Mouse (Mus musculus) thymus, adult 2 months (tissue): ENCODE results near the gene Sptssa.
A peak's percentile ranks its signal among the peaks of the same experiment; 100 is the strongest.

Experiments
- CTCF ChIP-seq: fragments of 200-500 bp; IDR thresholded peaks from 2 replicates; pipeline ENCODE4 v1.5.1; 2012; ENCODE audit warnings: mild to moderate bottlenecking, control low read depth, low read length, moderate library complexity, borderline replicate concordance; ENCODE audit not compliant: control insufficient read depth, poor library complexity, insufficient read depth; ENCODE audit errors: extremely low read depth
- POLR2A ChIP-seq: fragments of 200-500 bp; IDR thresholded peaks from 2 replicates; pipeline ENCODE4 v1.6.1; 2012; ENCODE audit warnings: mild to moderate bottlenecking, low read length, control low read depth, moderate library complexity; ENCODE audit not compliant: control insufficient read depth, poor library complexity, insufficient read depth; ENCODE audit errors: extremely low read depth

DNA sequence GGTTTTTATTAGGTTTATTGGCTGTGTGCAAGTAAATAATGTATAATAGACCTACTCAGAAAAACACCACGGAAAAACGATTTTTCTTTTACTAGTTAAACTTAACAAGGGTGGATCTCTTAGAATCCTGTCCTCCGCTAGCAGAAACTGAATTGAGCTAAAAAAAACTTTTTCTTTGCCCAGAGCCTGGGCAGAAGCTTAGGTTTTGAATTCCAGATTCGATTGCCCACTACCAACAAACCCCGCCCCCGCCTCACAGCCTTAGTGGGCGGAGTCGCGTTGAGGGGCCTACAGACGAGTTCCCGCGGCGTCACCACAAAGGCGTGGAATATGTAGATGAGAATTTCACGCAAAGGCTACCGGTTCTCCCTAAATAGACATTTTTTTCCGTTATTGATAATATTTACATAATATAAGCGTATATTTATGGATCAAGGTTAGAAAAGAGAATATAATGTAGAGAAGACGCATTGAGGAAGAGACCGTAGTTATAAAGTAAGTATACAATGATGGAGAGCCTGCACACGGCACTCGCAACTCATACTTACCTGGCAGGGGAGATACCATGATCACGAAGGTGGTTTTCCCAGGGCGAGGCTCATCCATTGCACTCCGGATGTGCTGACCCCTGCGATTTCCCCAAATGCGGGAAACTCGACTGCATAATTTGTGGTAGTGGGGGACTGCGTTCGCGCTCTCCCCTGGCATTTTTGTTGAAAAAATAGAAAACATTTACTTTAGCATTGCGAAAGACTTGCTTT lies 40.0 kb upstream of the Sptssa start:
- TF ChIP-seq POLR2A (peak; percentile 98), CTCF (no peak)
